Mouse (Mus musculus): ENCODE measurements around the gene Tgif1. TPM values are rescaled to one million over a fixed set of nuclear protein-coding genes. Genes with fewer than 3 reads are reported as not detected.

The Tgif1 gene
- total RNA-seq, 2 experiments from 2014 or later, result 3.8 to 4.4 TPM

DNA sequence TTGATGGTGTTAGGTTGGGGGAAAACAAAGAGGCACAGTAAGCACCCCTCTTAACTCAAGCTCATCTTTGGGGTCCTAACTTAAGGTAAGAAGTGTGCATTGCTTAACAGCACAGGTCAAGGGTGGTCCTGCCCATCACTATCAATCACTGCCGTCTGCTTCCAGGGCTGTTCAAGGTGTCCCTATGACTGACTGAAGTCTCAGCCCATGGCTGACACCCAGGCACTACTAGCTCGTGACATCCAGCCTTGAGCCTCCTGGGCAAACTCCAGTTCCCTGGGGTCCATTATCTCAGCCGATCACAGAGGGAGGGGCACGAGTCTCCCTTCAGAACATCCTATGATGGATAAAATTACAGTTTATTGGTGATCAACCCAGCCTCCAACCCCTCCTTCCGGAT, 12.7 kb upstream of the Tgif1 start:
- no peak for DNase-seq

- DNase-seq, result no peak
Measured at GRCm38 (mm10) chr17:70865060-70865604, 11.8 kb upstream of the Tgif1 start.

DNA sequence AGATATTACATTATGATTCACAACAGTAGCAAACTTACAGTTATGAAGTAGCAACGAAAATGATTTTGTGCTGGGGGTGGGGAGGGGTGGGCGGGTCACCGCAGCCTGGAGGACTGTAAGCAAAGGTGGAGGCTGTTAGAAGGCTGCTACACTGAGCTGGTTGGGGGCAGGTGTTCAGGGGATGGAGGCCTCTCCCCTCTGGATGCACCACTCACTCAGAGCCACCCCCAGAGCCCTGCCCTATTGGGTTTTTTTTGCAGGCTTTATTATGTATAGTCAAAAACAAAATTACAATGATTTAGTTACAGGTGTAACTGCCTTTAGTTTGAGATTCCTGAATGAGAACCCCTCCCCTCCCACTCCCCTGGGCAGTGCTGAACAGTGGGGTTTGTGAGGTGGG, 11.3 kb upstream of the Tgif1 start:
- no peak for DNase-seq

GRCm38 (mm10) chr17:70864117-70864516, 10.8 kb upstream of the Tgif1 start:
- no peak for DNase-seq

DNA sequence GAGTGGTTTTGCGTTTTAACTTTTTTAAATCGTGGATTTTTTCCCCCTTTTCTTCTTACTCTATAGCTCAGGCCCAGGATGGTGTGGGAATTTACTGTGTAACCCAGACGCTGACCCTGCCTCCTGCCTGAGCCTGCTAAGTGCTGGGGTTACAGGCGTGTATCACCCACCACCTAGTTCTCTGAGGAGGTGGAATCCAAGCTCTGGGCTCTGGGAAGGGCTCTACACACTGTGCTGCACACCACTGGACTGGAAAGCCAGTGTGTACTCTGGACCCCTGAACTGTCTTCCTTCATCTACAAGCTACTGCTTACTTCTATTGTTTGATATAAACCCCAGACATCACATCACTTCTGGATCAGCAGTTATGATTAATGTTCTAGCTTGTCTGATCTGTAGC, 5.5 kb upstream of the Tgif1 start:
- DNase-seq, result no peak

- DNase-seq, result no peak
Measured at GRCm38 (mm10) chr17:70856871-70857415, 3.6 kb upstream of the Tgif1 start.

GRCm38 (mm10) chr17:70854021-70854420, 675 bp upstream of the Tgif1 start:
- DNase-seq, result no peak

DNA sequence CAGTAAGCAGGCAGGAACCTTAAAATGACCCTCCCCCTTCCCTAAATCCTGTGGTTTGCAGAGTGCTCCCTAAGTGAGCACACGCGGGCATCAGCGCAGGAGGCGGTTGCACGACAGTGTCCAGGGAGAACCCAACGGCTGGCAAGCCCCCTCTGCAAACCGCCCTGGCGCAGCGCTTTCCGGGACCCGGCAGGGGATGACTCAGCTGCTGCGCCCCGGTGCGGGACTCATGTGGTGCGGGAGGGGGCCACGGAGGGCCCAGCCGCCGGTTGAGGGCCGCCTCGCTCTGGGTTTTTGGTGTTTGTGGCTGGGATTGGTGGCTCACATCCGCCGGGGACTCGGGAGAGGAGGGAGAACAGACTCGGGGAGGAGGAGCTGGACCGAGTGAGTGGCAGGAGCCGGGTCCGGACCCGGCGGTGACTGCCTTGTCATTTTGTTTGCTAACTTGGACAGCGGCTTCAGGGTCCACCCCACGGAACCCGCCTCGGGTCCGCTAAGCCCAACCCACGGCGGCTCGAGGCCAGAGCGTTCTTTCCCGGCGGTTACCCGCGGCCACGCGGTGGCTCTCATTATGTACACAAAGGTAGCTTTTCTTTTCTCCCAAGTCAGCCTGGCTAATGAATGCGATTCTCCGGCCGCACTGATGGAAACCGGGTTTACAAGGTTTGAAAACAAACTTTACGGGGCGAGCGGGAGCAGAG, 510 bp downstream of the Tgif1 start:
- DNase-seq, result peak; percentile 85

DNA sequence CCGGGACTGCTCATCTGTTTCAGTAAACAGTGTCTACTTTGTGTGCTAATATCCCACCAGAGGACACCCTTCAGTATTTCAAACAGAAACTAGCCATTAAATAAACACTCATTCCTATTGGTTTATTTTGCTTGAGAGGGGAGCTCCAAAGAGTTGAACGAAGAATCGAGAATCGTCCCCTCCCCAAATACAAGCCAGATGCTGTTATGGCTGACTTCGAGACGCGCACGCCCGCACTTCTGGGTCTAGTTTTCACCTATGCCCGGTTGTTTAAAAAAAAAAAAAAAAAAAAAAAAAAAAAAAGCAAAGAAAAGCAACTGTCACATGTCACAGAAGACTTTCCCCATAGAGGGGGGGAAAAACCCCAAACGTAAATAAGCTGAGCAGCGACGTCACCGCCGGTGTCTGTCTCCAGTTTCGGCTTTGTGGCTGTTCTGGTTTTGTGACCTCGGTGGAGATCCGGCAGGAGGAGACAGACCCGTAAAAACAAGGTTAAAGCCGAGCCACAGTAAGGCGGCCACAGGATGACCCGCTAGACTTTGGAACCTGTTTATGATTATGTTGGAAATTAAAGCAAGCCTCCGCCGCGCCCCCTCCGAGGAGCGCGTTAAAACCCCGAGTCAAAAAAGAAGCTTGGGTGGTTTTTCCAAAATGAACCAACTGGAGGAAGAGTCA, 1.2 kb downstream of the Tgif1 start:
- no peak for DNase-seq

- peak; percentile 71 for DNase-seq
Measured at GRCm38 (mm10) chr17:70850996-70851991, 2.1 kb downstream of the Tgif1 start.

- peak; percentile 48 for DNase-seq
Measured at GRCm38 (mm10) chr17:70850233-70850995, 2.9 kb downstream of the Tgif1 start.

DNA sequence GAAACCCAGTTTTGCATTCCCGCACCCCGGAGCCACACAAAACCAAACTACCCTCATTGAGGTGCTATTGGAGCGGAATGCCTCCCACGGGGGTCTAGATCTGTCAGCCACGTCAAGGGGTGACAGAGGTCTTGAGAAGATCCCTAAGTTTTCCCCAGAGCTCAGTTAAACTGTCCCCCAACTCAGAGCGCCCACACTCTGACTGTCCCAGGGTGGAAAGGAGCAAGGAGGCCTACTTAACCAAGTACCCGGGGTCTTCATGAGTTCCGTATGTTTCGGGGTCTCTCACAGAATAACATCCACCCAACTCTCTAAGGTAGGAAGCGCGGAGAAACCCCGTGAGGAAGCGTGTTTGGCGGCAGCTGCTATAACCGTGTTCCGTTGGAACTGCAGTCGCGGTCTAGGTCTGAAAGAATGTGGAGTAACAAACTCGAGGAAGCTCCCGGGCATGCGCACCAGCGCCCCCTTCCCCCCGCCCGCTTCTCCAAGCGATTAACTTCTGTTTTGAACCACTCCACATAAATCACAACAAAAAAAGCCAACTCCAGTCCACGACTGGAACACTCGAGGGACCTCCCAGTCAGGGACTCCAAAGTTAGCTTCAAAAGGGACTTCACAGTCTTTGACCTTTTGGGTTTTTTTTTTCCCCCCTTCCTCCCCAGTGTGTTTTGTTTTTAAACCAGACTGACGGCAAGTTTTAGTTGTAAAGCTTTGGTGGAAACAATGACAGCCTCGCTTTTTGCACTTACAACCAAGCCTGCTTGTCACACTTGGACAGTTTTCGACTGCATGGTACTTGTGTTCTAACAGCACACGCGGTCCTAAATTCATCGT, 3.7 kb downstream of the Tgif1 start:
- DNase-seq, result peak; percentile 88

GRCm38 (mm10) chr17:70848511-70849398, 4.6 kb downstream of the Tgif1 start:
- DNase-seq, result peak; percentile 33

DNA sequence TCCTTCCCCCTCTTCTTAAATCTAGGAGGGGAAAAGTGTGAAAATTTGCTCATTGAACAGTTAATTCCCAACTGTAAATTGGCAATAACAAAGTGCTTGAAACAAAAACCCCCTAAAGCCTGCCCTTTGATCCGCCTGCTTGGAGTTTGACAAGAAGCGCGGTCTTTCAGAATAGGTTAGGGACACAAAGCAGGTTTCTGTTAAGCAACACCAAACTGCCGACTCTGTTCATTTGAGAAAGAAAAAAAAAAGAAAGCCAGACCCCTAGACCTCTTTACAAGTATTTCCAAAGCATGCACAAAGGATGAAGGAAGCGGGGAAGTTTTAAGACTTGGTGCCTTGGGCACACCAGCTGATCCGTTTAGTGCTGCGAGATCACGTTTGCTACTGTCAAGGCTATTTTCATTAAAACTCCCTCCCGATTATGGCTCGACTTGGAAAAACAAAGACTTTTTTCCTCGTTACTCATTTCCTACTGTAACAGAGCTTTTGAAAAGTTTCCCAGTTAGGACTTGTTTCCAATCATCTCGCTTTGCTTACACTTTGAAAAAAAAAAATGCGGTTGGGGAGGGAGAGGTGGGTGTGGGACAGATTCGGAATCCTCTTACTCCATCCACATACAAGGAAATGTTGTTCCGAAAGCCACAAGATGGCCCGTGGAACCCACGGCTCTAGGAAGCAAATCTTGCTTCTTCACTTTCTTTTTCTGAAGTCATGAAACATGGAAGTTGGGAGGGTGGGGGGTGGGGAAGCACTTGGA, 5.4 kb downstream of the Tgif1 start:
- no peak for DNase-seq

DNA sequence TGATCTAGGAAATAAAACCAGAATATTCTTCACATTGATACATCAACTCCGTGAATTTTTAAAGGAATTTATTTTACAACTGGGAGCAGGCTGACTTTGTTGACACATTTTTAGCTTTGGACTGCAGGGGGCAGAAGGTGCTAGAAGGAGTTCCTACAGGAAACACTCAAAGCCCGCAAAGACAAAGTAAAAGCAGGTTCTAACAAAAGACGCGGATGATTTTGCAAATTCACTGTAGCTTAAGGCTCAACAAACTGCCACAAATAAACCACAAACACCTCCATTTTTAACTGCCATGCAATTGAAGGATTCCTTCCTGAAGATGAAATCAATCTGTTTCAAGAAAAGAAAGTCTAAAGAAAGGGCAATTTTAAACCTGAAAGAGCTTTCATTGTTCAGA, 6.3 kb downstream of the Tgif1 start:
- no peak for DNase-seq

DNA sequence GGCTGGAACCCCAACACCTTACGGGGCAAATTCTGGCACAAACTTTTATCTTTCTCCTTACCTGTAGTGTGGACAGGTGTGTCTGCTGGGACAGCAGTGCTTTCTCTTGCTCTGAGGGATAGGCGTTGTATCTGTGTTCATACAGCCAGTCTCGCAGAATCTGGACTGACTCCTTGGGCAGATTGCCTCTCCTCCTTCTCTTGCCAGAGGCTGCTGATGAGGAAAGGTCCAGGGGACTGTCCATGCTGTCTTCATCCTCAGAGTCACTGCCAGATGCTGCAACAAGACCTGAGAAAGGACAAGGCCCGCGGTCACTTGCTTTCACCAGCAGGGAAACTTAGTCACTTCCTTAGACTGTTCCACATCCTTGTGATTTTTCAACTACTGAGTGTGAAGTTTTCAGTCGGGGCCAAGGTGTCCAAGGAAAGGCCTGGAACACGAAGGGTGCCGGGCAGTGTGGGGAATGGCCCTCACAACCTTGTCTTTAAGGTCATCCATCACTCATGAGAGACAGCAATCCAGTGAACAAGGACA, 7.2 kb downstream of the Tgif1 start:
- no peak for DNase-seq

- no peak for DNase-seq
Measured at GRCm38 (mm10) chr17:70845543-70845942, 7.8 kb downstream of the Tgif1 start.

GRCm38 (mm10) chr17:70844971-70845370, 8.4 kb downstream of the Tgif1 start:
- DNase-seq, result no peak
